Mouse (Mus musculus) heart, postnatal 0 days (tissue): Measurements from ENCODE around the gene Klc2. TPM values are rescaled to one million over a fixed set of nuclear protein-coding genes. Genes with fewer than 3 reads are reported as not detected.
A peak's percentile ranks its signal among the peaks of the same experiment; 100 is the strongest.

Source experiments
- ATAC-seq: fragments of 200-750 bp; cut with Nextera tagmentation; 2 replicates; pipeline ENCODE4 v1.8.0; 2017; ENCODE audit warnings: low read depth, moderate number of reproducible peaks, moderate library complexity; ENCODE audit not compliant: insufficient read depth
- DNase-seq: peaks from one replicate; pipeline ENCODE4 v3.0.0-alpha.2; 2016; ENCODE audit warnings: low spot score
- H3K27ac ChIP-seq: fragments of 300-500 bp; sonication (generic); 2 replicates; pipeline ENCODE4 v1.5.1; 2014; ENCODE audit warnings: low read depth, mild to moderate bottlenecking
- H3K27me3 ChIP-seq: fragments of 300-500 bp; sonication (generic); 2 replicates; pipeline ENCODE4 v1.6.1; 2014; ENCODE audit warnings: low read length, mixed read lengths; ENCODE audit not compliant: control insufficient read depth, insufficient read depth
- H3K36me3 ChIP-seq: fragments of 300-500 bp; sonication (generic); replicated peaks from 2 replicates; pipeline ENCODE4 v1.6.1; 2014; ENCODE audit warnings: low read length, mixed read lengths; ENCODE audit not compliant: control insufficient read depth, insufficient read depth
- H3K4me1 ChIP-seq: fragments of 300-500 bp; sonication (generic); 2 replicates; pipeline ENCODE4 v1.6.1; 2014; ENCODE audit warnings: antibody characterized with exemption; ENCODE audit not compliant: control insufficient read depth, insufficient read depth
- H3K4me2 ChIP-seq: fragments of 300-500 bp; sonication (generic); 2 replicates; pipeline ENCODE4 v1.6.1; 2014; ENCODE audit warnings: low read depth, mild to moderate bottlenecking, low read length, moderate library complexity
- H3K4me3 ChIP-seq: fragments of 300-500 bp; sonication (generic); 2 replicates; pipeline ENCODE4 v1.5.1; 2014; ENCODE audit warnings: low read depth, low read length
- H3K9ac ChIP-seq: fragments of 300-500 bp; sonication (generic); replicated peaks from 2 replicates; pipeline ENCODE4 v1.6.1; 2014; ENCODE audit warnings: low read depth, low read length, mixed read lengths
- H3K9me3 ChIP-seq: fragments of 300-500 bp; sonication (generic); replicated peaks from 2 replicates; pipeline ENCODE4 v1.6.1; 2016; ENCODE audit warnings: low read length; ENCODE audit not compliant: control insufficient read depth
- CTCF ChIP-seq: IDR thresholded peaks from 2 replicates; pipeline ENCODE4 v1.5.1; 2016; ENCODE audit warnings: antibody characterized with exemption, control low read depth, low read depth
- EP300 ChIP-seq: IDR thresholded peaks from 2 replicates; pipeline ENCODE4 v1.6.1; 2016; ENCODE audit warnings: antibody characterized with exemption, low read depth
- WGBS: fragments of 180-500 bp; shearing (Covaris S2); extraction: QIAGEN DNeasy Blood & Tissue Kit; methylation state at CpG from one replicate; pipeline ENCODE4 v1.1.7; 2014; 5-methylcytosine and 5-hydroxymethylcytosine counted together
- polyA plus RNA-seq: library from polyadenylated mRNA; unstranded; fragments of >200 nt; fragmentation: Nextera tagmentation; extraction: Ambion mirVana; gene quantifications from 2 replicates; pipeline ENCODE4 v1.2.1, GENCODE M21; 2015
- total RNA-seq: library from RNA; depleted of rRNA; stranded (reverse); fragments of >200 nt; gene quantifications from 2 replicates; pipeline ENCODE4 v1.2.3, GENCODE M21; 2014; ENCODE audit warnings: low replicate concordance

The Klc2 gene
- total and polyA plus RNA-seq, 2 experiments from 2014 or later = 17.5 to 44.5 TPM

GRCm38 (mm10) chr19:5079279-5079678 lies 39.1 kb downstream of the Klc2 start:
- Histone ChIP-seq H3K9me3 (no peaks in the 10 kb centered on the region), H3K9ac (no peak overlapping the region), H3K4me1 (no peaks in the 10 kb centered on the region), H3K27me3 (peaks cover 43% of the 10 kb centered on the region), H3K36me3 (no peaks in the 10 kb centered on the region), H3K4me2 (no peak overlapping the region), H3K4me3 (no peak overlapping the region), H3K27ac (no peak overlapping the region)
- no peak for DNase-seq
- WGBS = 71% methylated on average over 1 of the region's 1 CpGs
- TF ChIP-seq EP300 (no peak), CTCF (no peak)
- no peak for ATAC-seq

DNA sequence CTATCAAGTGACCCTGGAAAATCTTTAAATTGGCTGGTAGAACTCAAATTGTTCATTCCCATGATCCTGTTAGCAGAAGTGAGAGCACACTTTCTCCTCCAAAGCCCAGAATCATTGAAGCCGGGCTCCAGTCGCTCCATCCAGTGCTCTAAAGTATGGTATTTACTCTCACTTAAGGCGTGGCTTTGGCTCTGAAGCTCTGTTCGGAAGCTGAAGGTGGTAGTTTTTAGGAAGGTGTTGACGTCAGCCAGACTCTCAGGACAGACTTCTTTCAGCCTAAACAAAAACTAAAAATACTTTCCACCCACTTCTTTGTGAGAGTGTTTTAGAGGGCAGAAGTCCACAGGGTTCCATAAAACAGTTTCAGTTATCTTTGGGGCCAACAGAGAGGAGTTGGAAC lies 44.8 kb downstream of the Klc2 start:
- TF ChIP-seq CTCF (no peak), EP300 (no peak)

DNA sequence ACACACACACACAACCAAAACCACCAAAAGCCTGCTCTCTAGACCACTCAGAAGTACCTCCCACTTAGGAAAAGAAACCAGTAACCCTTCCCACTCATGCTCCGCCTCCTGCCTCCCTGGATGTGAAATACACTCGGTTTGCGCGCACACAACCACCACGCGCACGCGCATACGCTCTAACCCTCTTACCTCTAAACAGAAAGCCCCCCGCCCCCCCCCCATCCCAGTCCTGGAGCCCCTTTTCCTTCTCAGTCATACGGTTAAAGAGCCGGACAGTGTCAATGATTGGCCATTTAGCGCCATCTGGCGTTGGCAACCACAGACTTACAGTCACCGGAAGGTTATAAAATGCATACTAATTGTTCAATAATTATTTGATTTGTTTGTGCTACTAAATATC lies 45.3 kb downstream of the Klc2 start:
- no peak for DNase-seq
- H3K36me3 ChIP-seq = no peaks in the 10 kb centered on the region
- peak overlapping the region; percentile 78 for H3K4me2 ChIP-seq
- peaks cover 31% of the 10 kb centered on the region for H3K27me3 ChIP-seq
- no peak for ATAC-seq
- no peak overlapping the region for H3K27ac ChIP-seq
- WGBS = 1% methylated on average over 15 of the region's 15 CpGs
- peak overlapping the region; percentile 50 for H3K4me3 ChIP-seq
- no peaks in the 10 kb centered on the region for H3K9me3 ChIP-seq
- TF ChIP-seq EP300 (no peak), CTCF (peak; percentile 58)
- no peak overlapping the region for H3K9ac ChIP-seq
- peaks cover 7% of the 10 kb centered on the region; the same call in 1 of the 2 replicates for H3K4me1 ChIP-seq

More for the DNA sequence above, 44.8 kb downstream of the Klc2 start:
- Histone ChIP-seq H3K36me3 (no peaks in the 10 kb centered on the region), H3K9ac (no peak overlapping the region), H3K4me3 (no peak overlapping the region), H3K27me3 (peaks cover 26% of the 10 kb centered on the region), H3K4me1 (peaks cover 4% of the 10 kb centered on the region; the same call in 1 of the 2 replicates), H3K27ac (no peak overlapping the region), H3K9me3 (no peaks in the 10 kb centered on the region), H3K4me2 (no peak overlapping the region)
- DNase-seq (no peak), ATAC-seq (no peak)
- 27% methylated on average over 5 of the region's 5 CpGs for WGBS

GRCm38 (mm10) chr19:5072389-5073019 lies 45.9 kb downstream of the Klc2 start:
- Histone ChIP-seq H3K27me3 (peaks cover 33% of the 10 kb centered on the region), H3K4me3 (peak overlapping the region; percentile 50), H3K4me1 (peaks cover 13% of the 10 kb centered on the region), H3K9me3 (no peaks in the 10 kb centered on the region), H3K4me2 (peak overlapping the region; percentile 78), H3K36me3 (no peaks in the 10 kb centered on the region), H3K9ac (peak overlapping the region; percentile 17; the same call in 1 of the 2 replicates), H3K27ac (peak overlapping the region; percentile 41; the same call in 1 of the 2 replicates)
- TF ChIP-seq EP300 = no peak
- no peak for TF ChIP-seq CTCF
- DNase-seq (no peak), ATAC-seq (0 out of 2 replicates have a peak, but pooled peaks have one; percentile 12)
- 5% methylated on average over 20 of the region's 20 CpGs for WGBS

- ATAC-seq (peak; percentile 69), DNase-seq (peak; percentile 57)
- 2% methylated on average over 40 of the region's 40 CpGs for WGBS
- Histone ChIP-seq H3K4me1 (peaks cover 20% of the 10 kb centered on the region), H3K9me3 (no peaks in the 10 kb centered on the region), H3K9ac (peak overlapping the region; percentile 17; the same call in 1 of the 2 replicates), H3K36me3 (no peaks in the 10 kb centered on the region), H3K27me3 (peaks cover 37% of the 10 kb centered on the region), H3K4me2 (peak overlapping the region; percentile 78), H3K27ac (peak overlapping the region; percentile 41; the same call in 1 of the 2 replicates), H3K4me3 (peak overlapping the region; percentile 50)
- TF ChIP-seq CTCF (no peak), EP300 (no peak)
These were observed 46.6 kb downstream of the Klc2 start for GRCm38 (mm10) chr19:5071545-5072369.
